Mouse (Mus musculus) neural tube, embryonic 13.5 days (tissue): ENCODE results near the gene Maf. TPM values are rescaled to one million over a fixed set of nuclear protein-coding genes. Genes with fewer than 3 reads are reported as not detected.

Source experiments
- ATAC-seq: fragments of 200-750 bp; cut with Nextera tagmentation; 2 replicates; pipeline ENCODE4 v1.8.0; 2017; ENCODE audit warnings: low read depth, mild to moderate bottlenecking, moderate TSS enrichment, moderate library complexity
- H3K27ac ChIP-seq: fragments of 300-500 bp; sonication (generic); replicated peaks from 2 replicates; pipeline ENCODE4 v1.5.1; 2015; ENCODE audit warnings: moderate library complexity, mild to moderate bottlenecking, inconsistent platforms
- H3K27me3 ChIP-seq: fragments of 300-500 bp; sonication (generic); 2 replicates; pipeline ENCODE4 v1.6.1; 2015; ENCODE audit warnings: mild to moderate bottlenecking, inconsistent platforms
- H3K36me3 ChIP-seq: fragments of 300-500 bp; sonication (generic); 2 replicates; pipeline ENCODE4 v1.6.1; 2015; ENCODE audit warnings: mild to moderate bottlenecking, inconsistent platforms
- H3K4me1 ChIP-seq: fragments of 300-500 bp; sonication (generic); replicated peaks from 2 replicates; pipeline ENCODE4 v1.6.1; 2015; ENCODE audit warnings: inconsistent platforms
- H3K4me2 ChIP-seq: fragments of 300-500 bp; sonication (generic); 2 replicates; pipeline ENCODE4 v1.6.1; 2015; ENCODE audit warnings: inconsistent platforms, mild to moderate bottlenecking, moderate library complexity
- H3K4me3 ChIP-seq: fragments of 300-500 bp; sonication (generic); 2 replicates; pipeline ENCODE4 v1.5.1; 2015; ENCODE audit warnings: mild to moderate bottlenecking, inconsistent platforms
- H3K9ac ChIP-seq: fragments of 300-500 bp; sonication (generic); 2 replicates; pipeline ENCODE4 v1.6.1; 2015; ENCODE audit warnings: moderate library complexity, mild to moderate bottlenecking, inconsistent platforms
- H3K9me3 ChIP-seq: fragments of 300-500 bp; sonication (generic); 2 replicates; pipeline ENCODE4 v1.6.1; 2016; ENCODE audit warnings: inconsistent platforms
- WGBS: fragments of 180-500 bp; shearing (Covaris S2); methylation state at CpG from one replicate; pipeline ENCODE4 v1.1.7; 2015; 5-methylcytosine and 5-hydroxymethylcytosine counted together
- polyA plus RNA-seq: library from polyadenylated mRNA; unstranded; fragments of >200 nt; fragmentation: Nextera tagmentation; extraction: Ambion mirVana; gene quantifications from 2 replicates; pipeline ENCODE4 v1.2.1, GENCODE M21; 2015

Gene Maf
- polyA plus RNA-seq, 1 experiment from 2014 or later, result 12.1 TPM

DNA sequence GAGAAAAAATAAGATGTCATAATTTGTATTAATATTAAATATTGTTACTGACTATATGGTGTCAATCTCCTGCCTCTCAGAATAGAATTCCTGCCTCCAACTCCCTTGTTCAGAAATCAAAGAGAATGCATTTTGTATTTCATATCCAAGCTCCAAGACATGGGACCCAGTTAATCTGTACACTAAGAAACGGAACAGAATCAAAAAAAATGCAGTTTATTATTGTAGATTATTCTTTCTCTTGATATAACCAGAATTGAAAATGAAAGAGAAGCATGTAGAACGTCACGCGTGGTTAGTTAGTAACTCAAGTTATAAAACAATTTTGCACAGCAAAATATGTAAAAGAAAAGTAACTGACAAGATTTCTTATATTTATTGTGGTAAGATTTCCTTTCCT, 4.5 kb downstream of the Maf start:
- Histone ChIP-seq H3K4me2 (peak overlapping the region; percentile 41), H3K27ac (no peak overlapping the region), H3K27me3 (peaks cover 14% of the 10 kb centered on the region; the same call in 1 of the 2 replicates), H3K9me3 (no peaks in the 10 kb centered on the region), H3K4me3 (peak overlapping the region; percentile 24), H3K9ac (0 out of 2 replicates have a peak overlapping the region, but pooled peaks have one; percentile 34), H3K4me1 (peaks cover 44% of the 10 kb centered on the region), H3K36me3 (no peaks in the 10 kb centered on the region)
- no peak for ATAC-seq
- 87% methylated on average over 4 of the region's 4 CpGs for WGBS

DNA sequence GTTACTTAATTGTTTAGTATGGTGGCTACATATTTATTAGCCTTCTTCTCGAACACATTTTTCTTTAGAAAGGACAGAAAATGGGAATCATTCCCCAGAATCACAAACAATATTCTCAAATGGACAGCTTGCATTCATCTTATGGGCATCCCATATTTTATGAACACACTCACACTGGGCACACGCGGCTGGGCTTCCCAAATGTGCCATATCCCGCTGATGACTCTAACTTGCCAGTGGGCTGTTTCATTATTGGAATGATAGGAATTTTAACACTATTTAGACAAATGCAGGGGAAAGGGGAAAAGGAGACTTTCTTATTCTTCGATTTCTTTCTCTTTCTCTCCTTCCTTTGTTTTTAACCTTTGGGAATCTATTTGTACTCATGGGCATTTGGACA, 6.6 kb downstream of the Maf start:
- peak overlapping the region; percentile 28 for H3K4me2 ChIP-seq
- no peak overlapping the region for H3K27ac ChIP-seq
- H3K9me3 ChIP-seq, result no peaks in the 10 kb centered on the region
- 72% methylated on average over 5 of the region's 5 CpGs for WGBS
- H3K4me1 ChIP-seq, result peaks cover 28% of the 10 kb centered on the region
- no peak overlapping the region for H3K4me3 ChIP-seq
- H3K9ac ChIP-seq, result no peak overlapping the region
- H3K27me3 ChIP-seq, result peaks cover 22% of the 10 kb centered on the region
- no peaks in the 10 kb centered on the region for H3K36me3 ChIP-seq
- no peak for ATAC-seq

DNA sequence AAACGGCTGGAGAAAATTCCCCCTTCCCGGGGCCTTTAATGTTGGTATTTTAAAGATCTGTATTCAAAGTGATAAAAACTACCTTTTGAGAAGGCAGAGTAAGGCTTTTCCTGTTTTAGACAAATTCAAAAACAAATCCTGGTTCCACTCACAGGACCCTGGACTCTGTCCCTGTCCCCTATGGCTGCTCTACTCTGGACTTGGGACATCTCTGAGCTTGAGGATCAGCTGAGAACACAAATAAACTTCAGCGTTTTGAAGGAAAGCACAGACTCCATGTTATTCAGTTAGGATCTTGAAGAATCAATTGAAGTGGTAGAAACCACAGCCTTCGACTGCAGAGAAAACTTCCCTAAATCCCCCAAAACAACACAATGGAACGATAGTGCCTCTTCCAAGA, 8.4 kb downstream of the Maf start:
- H3K27me3 ChIP-seq, result peaks cover 18% of the 10 kb centered on the region
- H3K4me1 ChIP-seq, result peaks cover 22% of the 10 kb centered on the region; the same call in 1 of the 2 replicates
- ATAC-seq, result no peak
- no peak overlapping the region for H3K27ac ChIP-seq
- no peak overlapping the region for H3K9ac ChIP-seq
- 56% methylated on average over 5 of the region's 5 CpGs for WGBS
- H3K4me2 ChIP-seq, result 0 out of 2 replicates have a peak overlapping the region, but pooled peaks have one; percentile 28
- H3K9me3 ChIP-seq, result no peaks in the 10 kb centered on the region
- H3K4me3 ChIP-seq, result no peak overlapping the region
- no peaks in the 10 kb centered on the region for H3K36me3 ChIP-seq

DNA sequence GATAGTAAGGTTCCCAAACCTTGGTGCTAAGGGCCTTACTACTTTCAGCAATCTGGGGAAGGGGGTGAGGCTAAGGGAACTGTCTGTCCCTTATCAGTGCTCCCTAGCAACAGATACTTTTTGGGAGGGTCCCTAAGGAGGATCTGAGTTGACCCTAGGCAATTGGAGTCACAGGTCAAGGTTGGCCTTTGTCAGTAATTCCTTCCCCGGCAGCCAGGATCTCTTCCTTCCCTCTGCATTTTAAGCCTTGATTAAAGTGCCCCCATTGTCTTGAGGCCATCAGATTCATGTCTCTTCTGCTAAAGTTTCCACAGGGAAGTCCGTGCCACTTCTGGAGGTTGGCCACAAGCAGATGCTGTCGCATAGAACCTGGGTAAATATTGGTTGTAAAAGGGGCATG, 10.2 kb downstream of the Maf start:
- no peaks in the 10 kb centered on the region for H3K9me3 ChIP-seq
- WGBS, result 61% methylated on average over 3 of the region's 3 CpGs
- no peak for ATAC-seq
- no peak overlapping the region for H3K4me3 ChIP-seq
- peaks cover 22% of the 10 kb centered on the region; the same call in 1 of the 2 replicates for H3K4me1 ChIP-seq
- H3K4me2 ChIP-seq, result no peak overlapping the region
- peaks cover 5% of the 10 kb centered on the region; the same call in 1 of the 2 replicates for H3K36me3 ChIP-seq
- no peak overlapping the region for H3K27ac ChIP-seq
- H3K27me3 ChIP-seq, result peaks cover 18% of the 10 kb centered on the region
- H3K9ac ChIP-seq, result no peak overlapping the region

DNA sequence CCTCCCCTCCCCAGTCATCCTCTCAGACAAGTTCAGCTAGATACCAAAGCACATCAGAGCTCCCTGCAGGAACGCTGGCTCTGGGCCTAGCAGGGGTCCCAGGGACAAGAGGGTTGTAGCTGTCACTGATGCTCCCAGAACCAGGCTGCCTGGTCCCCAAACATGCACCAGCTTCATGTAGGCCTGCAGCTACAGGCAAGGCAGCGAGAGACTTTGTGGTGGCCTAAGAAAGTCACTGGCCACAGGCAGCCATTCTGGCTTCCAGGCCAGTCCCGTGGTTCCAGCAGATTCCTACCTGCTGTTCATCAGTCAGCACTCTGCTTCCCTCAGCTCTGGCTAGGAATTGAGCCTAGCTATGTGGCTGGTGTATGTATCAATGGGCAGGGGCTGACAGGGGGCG, 10.9 kb downstream of the Maf start:
- 78% methylated on average over 4 of the region's 4 CpGs for WGBS
- no peaks in the 10 kb centered on the region for H3K9me3 ChIP-seq
- peaks cover 18% of the 10 kb centered on the region for H3K27me3 ChIP-seq
- H3K27ac ChIP-seq, result no peak overlapping the region
- ATAC-seq, result no peak
- H3K9ac ChIP-seq, result no peak overlapping the region
- H3K4me1 ChIP-seq, result peaks cover 20% of the 10 kb centered on the region; the same call in 1 of the 2 replicates
- peaks cover 5% of the 10 kb centered on the region; the same call in 1 of the 2 replicates for H3K36me3 ChIP-seq
- no peak overlapping the region for H3K4me3 ChIP-seq
- H3K4me2 ChIP-seq, result no peak overlapping the region

DNA sequence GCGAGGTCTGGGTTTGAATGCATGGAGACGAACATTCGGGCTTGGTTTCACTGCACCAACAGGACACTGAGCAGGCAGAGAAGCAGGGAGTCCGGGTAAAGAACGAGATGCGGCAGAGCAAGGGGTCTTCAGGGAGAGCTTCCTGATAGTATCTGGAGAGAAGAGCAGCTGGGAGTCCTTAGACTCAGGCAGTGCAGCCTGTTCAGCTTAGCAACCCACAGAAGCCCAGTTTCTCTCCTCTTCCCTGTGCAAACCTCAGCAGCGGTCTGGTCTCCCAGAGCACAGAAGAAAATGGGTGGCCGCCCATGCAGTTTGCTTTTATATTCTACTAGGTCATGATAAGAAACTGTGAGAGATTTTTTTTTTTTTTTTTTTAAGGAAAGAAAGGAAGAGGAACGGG, 20.2 kb downstream of the Maf start:
- Histone ChIP-seq H3K4me3 (no peak overlapping the region), H3K9ac (no peak overlapping the region), H3K4me1 (peaks cover 12% of the 10 kb centered on the region; the same call in 1 of the 2 replicates), H3K9me3 (no peaks in the 10 kb centered on the region), H3K4me2 (no peak overlapping the region), H3K36me3 (no peaks in the 10 kb centered on the region), H3K27me3 (peaks cover 4% of the 10 kb centered on the region), H3K27ac (no peak overlapping the region)
- 77% methylated on average over 9 of the region's 9 CpGs for WGBS
- ATAC-seq, result no peak

DNA sequence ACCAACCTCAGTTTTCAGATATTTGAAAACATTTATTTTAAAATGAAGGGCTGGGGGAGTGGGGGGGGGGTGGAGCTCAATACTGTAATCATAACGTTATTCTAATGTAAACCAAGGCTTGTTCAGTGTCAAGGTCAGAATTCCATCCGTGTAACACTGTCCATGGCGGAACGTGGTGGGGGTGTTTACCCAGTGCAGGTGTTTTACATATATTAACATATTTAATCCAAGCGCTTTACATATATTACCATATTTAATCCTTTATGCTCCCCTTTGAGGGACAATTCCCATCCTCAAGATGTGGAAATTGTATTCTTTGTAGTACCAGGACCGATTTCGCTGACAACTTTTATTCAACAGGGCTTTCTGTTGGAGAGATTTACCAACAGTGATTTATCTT, 24.3 kb downstream of the Maf start:
- no peak for ATAC-seq
- WGBS, result 47% methylated on average over 7 of the region's 7 CpGs
- H3K9ac ChIP-seq, result no peak overlapping the region

DNA sequence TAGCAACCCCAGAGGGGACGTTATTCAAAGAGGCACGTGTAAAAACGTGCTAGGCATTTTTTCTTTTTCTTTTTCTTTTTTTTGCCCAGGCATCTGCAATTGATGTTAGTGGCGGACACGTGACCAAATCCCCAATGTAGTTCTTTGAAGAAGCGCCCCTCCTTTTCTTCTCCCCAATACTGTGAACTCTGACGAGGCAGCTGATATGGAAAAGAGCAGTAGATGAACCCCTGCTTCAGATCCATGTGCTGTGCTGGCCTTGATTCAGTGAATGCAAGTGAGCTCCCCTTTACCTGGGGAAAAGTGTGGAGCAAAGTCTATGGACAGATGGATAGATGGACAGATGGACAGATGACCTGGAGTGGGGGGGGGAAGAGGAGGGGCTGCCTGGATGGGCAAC, 28.1 kb downstream of the Maf start:
- Histone ChIP-seq H3K4me2 (no peak overlapping the region), H3K27me3 (no peaks in the 10 kb centered on the region), H3K36me3 (no peaks in the 10 kb centered on the region), H3K9ac (no peak overlapping the region), H3K9me3 (no peaks in the 10 kb centered on the region), H3K4me3 (no peak overlapping the region), H3K27ac (no peak overlapping the region), H3K4me1 (no peaks in the 10 kb centered on the region)
- 68% methylated on average over 7 of the region's 7 CpGs for WGBS
- no peak for ATAC-seq

More for the DNA sequence above, 24.3 kb downstream of the Maf start:
- Histone ChIP-seq H3K4me3 (no peak overlapping the region), H3K4me1 (0 out of 2 replicates have a peak, but pooled peaks cover 6% of the 10 kb centered on the region), H3K9me3 (no peaks in the 10 kb centered on the region), H3K27ac (no peak overlapping the region), H3K27me3 (peaks cover 4% of the 10 kb centered on the region; the same call in 1 of the 2 replicates), H3K36me3 (no peaks in the 10 kb centered on the region), H3K4me2 (no peak overlapping the region)

DNA sequence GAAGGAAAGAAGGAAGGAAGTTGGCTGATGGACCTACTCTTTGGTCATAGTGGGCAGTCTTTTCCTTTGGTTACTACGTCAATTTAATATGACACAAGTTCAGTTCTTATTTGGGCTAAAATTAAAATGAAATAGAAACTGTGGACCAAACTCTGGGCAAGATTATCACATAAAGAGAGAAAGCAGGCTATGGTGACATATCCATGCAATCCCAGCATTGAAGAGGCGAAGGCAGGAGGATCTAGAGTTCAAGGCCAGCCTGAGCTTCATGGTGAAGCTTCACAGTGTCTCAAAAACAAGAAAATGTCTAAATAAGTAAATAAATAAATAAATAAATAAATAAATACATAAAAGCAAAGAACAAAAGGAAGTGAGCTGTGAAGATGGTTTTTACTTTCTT, 42.7 kb downstream of the Maf start:
- Histone ChIP-seq H3K4me2 (no peak overlapping the region), H3K27me3 (no peaks in the 10 kb centered on the region), H3K4me1 (no peaks in the 10 kb centered on the region), H3K9ac (no peak overlapping the region), H3K4me3 (no peak overlapping the region), H3K27ac (no peak overlapping the region), H3K9me3 (0 out of 2 replicates have a peak, but pooled peaks cover 2% of the 10 kb centered on the region), H3K36me3 (no peaks in the 10 kb centered on the region)
- ATAC-seq, result no peak
- WGBS, result 95% methylated on average over 2 of the region's 2 CpGs

DNA sequence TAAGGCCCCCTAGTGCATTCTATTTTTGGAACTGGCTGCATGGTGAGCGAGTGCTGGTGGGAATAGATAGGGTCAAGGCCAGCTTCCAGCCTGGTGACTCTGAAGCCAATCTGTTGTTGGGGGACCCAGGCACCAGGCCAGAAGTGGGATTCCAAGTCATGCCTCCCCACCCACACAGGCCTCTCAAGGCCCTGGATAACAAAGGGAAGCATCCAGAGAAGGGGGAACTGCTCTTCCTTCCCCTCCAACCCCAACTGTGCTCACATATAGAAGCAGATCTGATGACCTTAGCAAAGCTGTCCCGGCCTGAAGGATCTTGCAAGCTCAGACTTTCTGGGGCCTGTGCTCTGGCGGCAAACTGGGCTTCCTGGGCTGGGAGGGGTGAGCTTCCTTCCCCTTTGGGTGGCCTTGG, 57.5 kb downstream of the Maf start:
- Histone ChIP-seq H3K9ac (no peak overlapping the region), H3K27ac (no peak overlapping the region), H3K27me3 (no peaks in the 10 kb centered on the region), H3K9me3 (no peaks in the 10 kb centered on the region; the same call in 1 of the 2 replicates), H3K4me2 (no peak overlapping the region), H3K4me1 (no peaks in the 10 kb centered on the region; the same call in 1 of the 2 replicates), H3K36me3 (no peaks in the 10 kb centered on the region), H3K4me3 (no peak overlapping the region)
- ATAC-seq, result no peak
- WGBS, result 83% methylated on average over 3 of the region's 3 CpGs

DNA sequence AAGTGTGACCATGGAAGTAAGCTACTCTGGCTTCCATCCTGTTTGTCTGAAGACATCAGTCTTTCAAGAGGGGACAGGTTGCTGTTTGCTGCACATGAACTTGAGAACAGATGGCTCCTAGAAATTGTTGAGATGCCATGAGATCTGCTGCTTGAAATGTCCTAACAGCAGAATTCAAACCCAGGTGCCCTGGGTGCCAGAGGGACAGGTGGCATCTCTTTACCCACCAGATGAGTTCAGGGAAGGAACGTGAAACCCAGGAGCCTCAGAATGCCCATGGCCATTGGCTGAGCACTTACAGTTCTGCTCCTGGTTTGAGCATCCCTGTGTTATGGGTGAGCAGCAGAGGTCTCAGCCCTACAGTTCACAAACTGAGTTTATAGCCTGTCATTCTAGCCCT, 62.5 kb downstream of the Maf start:
- H3K4me1 ChIP-seq, result no peaks in the 10 kb centered on the region; the same call in 1 of the 2 replicates
- no peak overlapping the region for H3K4me3 ChIP-seq
- H3K9ac ChIP-seq, result no peak overlapping the region
- ATAC-seq, result no peak
- 89% methylated on average over 1 of the region's 1 CpGs for WGBS
- no peak overlapping the region for H3K4me2 ChIP-seq
- H3K9me3 ChIP-seq, result no peaks in the 10 kb centered on the region; the same call in 1 of the 2 replicates
- no peaks in the 10 kb centered on the region for H3K27me3 ChIP-seq
- no peaks in the 10 kb centered on the region for H3K36me3 ChIP-seq
- no peak overlapping the region for H3K27ac ChIP-seq

DNA sequence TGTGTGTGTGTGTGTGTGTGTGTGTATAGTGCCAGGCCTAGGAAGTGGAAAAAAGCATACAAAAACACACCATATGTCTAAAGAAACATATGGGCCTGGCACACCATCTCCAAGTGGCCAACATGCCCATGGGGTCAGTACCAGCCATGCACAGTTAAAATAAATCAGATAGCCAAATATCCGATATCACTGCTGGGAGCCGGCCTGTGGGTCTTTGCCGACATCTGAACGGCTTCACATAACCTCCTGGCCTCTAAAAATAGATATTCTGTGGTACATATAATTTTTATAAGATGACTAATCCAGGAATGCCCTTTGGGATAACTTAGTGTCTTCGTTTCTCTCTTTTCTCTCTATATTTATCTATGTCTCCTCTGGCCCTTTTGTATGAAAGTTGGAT, 65.7 kb downstream of the Maf start:
- 87% methylated on average over 5 of the region's 5 CpGs for WGBS
- Histone ChIP-seq H3K27me3 (no peaks in the 10 kb centered on the region), H3K9ac (no peak overlapping the region)

DNA sequence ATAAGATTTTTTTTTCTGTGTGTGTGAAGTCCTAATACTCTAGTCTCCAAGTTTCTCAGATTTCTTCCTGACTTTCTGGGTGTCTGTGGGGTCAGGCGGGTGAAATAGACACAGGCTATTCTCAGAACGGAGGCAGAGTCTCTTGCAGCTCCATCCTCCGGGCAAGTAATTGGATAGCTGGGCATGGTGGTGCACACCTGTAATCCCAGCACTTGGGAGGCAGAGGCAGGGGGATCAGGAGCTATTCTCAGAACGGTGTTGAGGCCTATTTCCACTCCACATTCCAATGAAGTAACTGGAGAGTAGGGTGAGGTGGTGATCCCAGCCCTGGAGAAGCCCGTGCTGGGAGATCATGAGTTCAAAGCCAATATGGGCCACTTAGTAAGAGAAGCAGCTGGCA, 67.6 kb downstream of the Maf start:
- H3K4me2 ChIP-seq, result no peak overlapping the region
- 79% methylated on average over 5 of the region's 5 CpGs for WGBS
- ATAC-seq, result no peak
- H3K9me3 ChIP-seq, result no peaks in the 10 kb centered on the region
- no peaks in the 10 kb centered on the region for H3K4me1 ChIP-seq
- H3K27me3 ChIP-seq, result no peaks in the 10 kb centered on the region
- no peak overlapping the region for H3K4me3 ChIP-seq
- no peak overlapping the region for H3K9ac ChIP-seq
- H3K36me3 ChIP-seq, result no peaks in the 10 kb centered on the region
- no peak overlapping the region for H3K27ac ChIP-seq

More for the DNA sequence above, 65.7 kb downstream of the Maf start:
- no peaks in the 10 kb centered on the region for H3K36me3 ChIP-seq
- H3K27ac ChIP-seq, result no peak overlapping the region
- no peak overlapping the region for H3K4me3 ChIP-seq
- H3K9me3 ChIP-seq, result no peaks in the 10 kb centered on the region
- H3K4me1 ChIP-seq, result no peaks in the 10 kb centered on the region
- no peak overlapping the region for H3K4me2 ChIP-seq
- ATAC-seq, result no peak
